Mouse (Mus musculus) frontal cortex, postnatal 36 days (tissue): Measurements from ENCODE around the gene Ccdc58.
A peak's percentile ranks its signal among the peaks of the same experiment; 100 is the strongest.
"Not testable (repeated sequence)": the region's sequence is repeated elsewhere in the genome, so short reads cannot be mapped to it uniquely, and the experiment has no call there.

Experiments used
- DNase-seq, 2 experiments: peaks; one replicate each; pipeline ENCODE4 v3.0.0; 2022; ENCODE audit warnings: low spot score in 2 of 2

Gene Ccdc58

DNA sequence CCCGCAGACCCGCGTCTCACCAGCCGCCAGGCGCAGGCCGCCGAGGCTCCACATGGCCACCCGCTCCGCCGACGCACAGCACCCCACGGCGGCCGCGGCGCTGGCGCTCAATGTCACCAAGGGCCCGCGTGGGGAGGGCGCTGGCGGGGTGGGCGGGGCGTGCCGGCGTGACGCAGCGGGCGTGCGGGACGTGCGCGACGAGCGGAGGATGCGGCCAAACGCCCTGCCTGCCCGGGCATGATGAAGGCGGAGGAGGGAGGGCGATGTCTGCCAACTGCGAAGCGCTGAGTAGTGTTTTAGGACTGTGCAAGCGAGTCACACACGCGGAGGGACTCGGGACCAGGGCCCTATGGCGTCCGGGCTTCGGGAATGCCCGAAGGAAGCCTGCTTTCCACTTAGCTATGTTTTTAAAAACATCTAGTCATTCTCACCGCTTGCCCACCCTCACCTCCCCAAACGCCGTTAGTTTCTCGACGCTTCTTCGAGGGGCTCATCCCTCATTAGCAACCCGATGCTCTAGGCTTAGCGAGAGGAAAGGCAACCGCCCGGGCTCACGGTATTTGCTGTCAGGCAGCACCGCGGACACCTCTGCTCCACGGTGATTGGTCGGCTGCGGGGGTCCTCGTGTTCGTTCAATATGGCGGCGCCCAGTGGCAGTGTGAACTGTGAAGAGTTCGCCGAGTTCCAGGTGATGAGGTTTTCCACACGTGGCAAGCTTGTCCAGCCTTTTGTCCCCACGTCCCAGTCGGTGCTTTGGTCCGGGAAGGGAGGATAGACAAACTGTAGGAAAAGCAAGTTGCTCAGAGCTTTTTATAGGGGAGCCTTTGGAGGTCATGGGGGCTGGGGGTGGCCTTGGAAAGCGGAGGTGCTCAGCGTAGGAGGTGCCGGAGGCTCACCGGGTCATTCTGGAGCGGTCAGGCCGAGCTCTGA is at the start of gene Ccdc58, which contains the start of gene Fam162a:
TSS of gene Ccdc58 (plus strand) at position 236 of the 930 bp plus-strand sequence.
TSS of gene Fam162a (minus strand) at position 145 of the 930 bp plus-strand sequence.
- DNase-seq = peak; percentile 92 to 93

- not testable (repeated sequence) for DNase-seq
Measured at GRCm38 (mm10) chr16:36028120-36028519, 43.4 kb upstream of the Ccdc58 start.

GRCm38 (mm10) chr16:36040640-36041624 is 30.6 kb upstream of the Ccdc58 start, which contains the start of gene Wdr5b:
Gene Wdr5b, plus strand, starts transcription at chr16:36041190.
- DNase-seq = peak; percentile 92 to 97

DNA sequence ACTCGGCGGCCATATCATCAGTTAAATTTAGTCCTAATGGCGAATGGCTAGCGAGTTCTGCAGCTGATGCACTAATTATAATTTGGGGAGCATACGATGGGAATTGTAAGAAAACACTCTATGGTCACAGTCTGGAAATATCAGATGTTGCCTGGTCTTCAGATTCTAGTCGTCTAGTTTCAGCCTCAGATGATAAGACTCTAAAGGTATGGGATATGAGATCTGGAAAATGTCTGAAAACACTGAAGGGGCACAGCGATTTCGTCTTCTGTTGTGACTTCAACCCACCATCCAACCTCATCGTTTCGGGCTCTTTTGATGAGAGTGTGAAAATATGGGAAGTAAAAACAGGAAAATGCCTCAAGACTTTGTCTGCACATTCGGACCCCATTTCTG is 29.9 kb upstream of the Ccdc58 start:
- no peak for DNase-seq

GRCm38 (mm10) chr16:36043073-36043472 is 28.4 kb upstream of the Ccdc58 start:
- no peak for DNase-seq

- DNase-seq = no peak
Measured at GRCm38 (mm10) chr16:36043964-36044363, 27.5 kb upstream of the Ccdc58 start.

DNA sequence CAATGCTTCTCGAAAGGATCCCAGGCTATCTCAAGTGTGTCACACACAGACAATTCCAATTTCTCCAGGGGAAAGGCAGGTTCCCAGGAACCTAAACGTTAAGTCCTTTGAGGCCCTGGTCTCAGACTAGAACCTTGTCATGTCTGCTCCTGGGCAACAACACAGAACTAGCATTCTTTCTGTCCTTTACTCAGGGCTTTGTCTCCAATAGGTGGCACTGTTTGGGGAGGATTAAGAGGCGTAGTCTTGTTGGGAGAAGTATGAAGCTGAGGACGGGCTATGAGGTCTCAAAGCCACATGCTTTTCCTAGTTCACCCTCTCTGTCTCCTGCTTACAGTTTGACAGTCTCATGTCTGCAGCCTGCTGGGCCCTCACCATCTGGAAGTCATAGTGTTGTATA is 23.9 kb upstream of the Ccdc58 start:
- no peak for DNase-seq

DNA sequence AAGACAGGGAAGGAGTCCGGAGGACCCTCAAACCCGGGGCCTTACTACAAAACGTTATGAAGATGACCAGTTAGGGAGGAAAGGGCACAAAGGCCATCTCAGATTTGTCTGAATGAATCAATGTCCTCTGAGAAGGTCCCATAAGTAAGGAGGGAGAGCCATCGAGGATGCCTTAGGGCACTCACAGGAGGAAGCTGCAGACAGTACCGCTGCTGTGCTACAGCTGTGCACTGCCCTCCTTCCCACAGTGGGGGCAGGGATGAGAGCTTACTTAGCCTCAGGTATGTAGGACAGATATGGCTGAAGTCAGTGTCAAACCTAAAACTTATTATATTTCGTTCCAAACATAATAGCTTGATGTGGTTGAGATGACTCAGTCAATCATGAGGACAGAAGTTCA is 20.0 kb upstream of the Ccdc58 start:
- no peak for DNase-seq

- DNase-seq = no peak
Measured at GRCm38 (mm10) chr16:36053524-36054275, 17.8 kb upstream of the Ccdc58 start.

DNA sequence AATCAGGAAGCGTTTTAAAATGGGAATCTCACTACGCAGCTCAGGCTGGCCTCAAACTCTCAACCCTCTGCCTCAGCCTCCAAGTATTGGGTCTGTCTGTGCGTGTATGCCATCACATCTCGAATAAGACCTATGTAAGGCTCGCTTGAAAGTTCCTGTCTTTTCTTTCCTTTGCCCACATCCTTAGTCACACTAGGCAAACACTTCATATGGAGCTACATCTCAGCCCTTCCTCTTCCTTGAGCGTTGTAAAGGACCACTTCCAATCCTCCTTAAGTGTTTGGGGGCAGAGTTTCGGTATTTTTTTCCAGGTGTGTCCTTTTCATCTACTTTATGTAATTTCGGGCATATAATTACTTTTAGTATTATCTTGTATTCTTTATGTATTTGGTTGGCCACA is 16.6 kb upstream of the Ccdc58 start:
- no peak for DNase-seq

GRCm38 (mm10) chr16:36056416-36056815 is 15.1 kb upstream of the Ccdc58 start:
- no peak for DNase-seq

DNA sequence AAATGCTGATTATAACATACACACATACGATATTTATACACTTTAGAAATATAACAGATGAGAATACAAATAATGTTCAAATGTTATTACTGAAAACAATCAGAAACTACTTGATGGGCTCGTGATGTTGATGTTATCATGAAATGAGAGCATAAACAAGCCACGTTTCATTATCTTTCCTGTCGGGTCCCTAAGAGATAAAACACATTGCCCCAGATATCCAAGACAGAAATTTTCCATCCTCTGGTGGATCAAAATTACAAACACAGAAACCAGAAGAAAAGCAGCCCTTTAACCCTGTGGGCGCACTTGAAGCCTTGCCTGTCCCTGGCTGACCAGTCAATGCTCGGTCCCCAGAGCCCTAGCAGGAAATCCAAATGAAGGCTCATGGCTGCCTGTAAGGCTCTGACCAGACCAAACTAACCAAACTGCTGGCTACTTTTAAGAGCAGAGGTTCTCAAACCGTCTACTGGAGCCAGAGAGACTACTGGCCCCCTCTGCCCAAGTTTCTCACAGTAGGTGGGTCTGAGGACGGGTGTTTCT is 13.5 kb upstream of the Ccdc58 start:
- DNase-seq = no peak

DNA sequence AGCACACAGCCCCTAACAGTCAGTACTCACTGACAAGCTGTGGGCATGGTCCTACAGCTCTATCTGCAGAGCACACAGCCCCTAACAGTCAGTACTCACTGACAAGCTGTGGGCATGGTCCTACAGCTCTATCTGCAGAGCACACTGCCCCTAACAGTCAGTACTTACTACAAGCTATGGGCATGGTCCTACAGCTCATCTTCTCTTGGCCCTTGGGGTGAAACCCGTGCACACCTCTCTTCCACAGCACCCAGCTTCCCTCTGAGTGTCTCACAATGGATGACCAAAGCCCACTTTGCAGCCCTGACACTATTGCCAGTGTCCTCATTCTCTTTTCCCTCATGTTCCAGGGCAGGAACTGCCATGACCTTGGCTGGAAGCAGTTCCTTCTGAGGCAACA is 9.0 kb upstream of the Ccdc58 start:
- not testable (repeated sequence) for DNase-seq

- DNase-seq = no peak
Measured at GRCm38 (mm10) chr16:36063315-36063714, 8.2 kb upstream of the Ccdc58 start.

GRCm38 (mm10) chr16:36064904-36065303 is 6.6 kb upstream of the Ccdc58 start:
- DNase-seq = no peak

DNA sequence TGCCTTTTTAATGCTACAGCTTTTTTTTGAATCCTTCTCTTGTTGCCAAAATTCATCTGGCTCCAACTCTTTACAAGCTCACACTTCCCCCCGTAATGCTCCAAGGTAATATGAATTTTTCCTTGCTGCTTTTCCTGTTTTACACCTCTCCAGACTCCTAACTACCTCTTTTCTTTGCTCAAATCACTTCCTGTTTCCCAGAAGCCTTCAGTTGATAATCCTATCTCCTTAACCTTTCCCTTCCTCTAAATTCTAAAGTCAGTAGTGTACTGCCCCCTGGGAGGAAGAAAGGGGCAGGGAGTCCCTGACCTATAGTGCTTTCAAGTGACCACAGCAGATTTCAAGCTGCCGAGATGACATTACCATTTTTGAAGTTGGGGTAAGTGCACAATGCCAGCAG is 3.8 kb upstream of the Ccdc58 start:
- no peak for DNase-seq

- DNase-seq = no peak
Measured at GRCm38 (mm10) chr16:36068356-36068755, 3.1 kb upstream of the Ccdc58 start.

DNA sequence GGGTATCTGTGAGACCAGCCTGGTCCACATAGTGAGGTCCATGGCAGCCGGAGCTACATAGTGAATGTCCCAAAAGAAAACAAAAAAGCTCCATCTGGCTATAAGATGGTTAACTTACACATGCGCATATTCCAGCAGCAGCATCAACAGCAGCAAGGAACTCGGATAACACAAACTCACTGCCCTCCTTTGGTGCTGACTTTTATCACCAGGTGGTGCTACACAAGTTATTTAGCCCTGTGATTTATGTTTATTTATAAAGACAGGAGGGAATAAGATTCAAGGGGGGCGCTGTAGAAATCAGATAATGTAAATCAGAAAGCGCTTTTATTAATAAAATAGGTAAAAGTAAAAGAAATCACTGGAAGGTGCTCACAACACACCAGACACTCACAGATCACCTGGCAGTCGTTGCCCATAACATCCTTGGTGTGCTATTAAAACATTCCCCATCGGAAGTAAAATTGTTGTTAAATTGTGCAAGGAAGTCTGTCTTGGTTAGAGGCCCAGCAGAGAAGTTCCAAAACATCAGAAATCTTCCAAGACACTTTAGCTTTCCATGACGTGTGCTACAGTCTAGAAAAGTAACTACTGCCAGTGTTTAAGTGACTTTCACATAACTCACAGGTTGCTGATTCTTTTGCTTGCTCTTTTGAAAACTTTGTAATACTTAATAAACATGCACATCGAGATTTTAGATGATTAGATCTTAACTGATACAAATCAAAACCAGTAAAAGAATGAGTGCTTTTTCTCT is 1.5 kb upstream of the Ccdc58 start:
- DNase-seq = no peak

- DNase-seq = peak in 1 of 2 experiments; percentile 13
Measured at GRCm38 (mm10) chr16:36071071-36071449, 425 bp upstream of the Ccdc58 start.

GRCm38 (mm10) chr16:36072410-36073011 is 1.0 kb downstream of the Ccdc58 start:
- DNase-seq = no peak
